Mouse (Mus musculus): ENCODE results near the gene Ina.

The Ina gene

GRCm38 (mm10) chr19:47057684-47058083 lies 43.2 kb downstream of the Ina start:
- no peak for DNase-seq (ENCODE audit: low spot score)

GRCm38 (mm10) chr19:47065860-47066259 lies 51.4 kb downstream of the Ina start:
- DNase-seq (ENCODE audit: low spot score), result no peak

- peak; percentile 91 for DNase-seq (ENCODE audit: low spot score)
Observed at GRCm38 (mm10) chr19:47067096-47067882, 52.8 kb downstream of the Ina start, which contains the start of gene Taf5. Taf5 (plus strand) TSS chr19:47067746.

GRCm38 (mm10) chr19:47067924-47068611 lies 53.6 kb downstream of the Ina start:
- DNase-seq (ENCODE audit: low spot score), result peak; percentile 36

All from urinary bladder, postnatal 10 days (tissue).